Mouse (Mus musculus) liver, postnatal 0 days (tissue): ENCODE data around the gene Slc51b. TPM values are rescaled to one million over a fixed set of nuclear protein-coding genes. Genes with fewer than 3 reads are reported as not detected.

Experiments used
- ATAC-seq: fragments of 200-750 bp; cut with Nextera tagmentation; 2 replicates; pipeline ENCODE4 v1.8.0; 2017; ENCODE audit warnings: mild to moderate bottlenecking, moderate library complexity
- DNase-seq: peaks from one replicate; pipeline ENCODE4 v3.0.0-alpha.2; 2016
- H3K27ac ChIP-seq: fragments of 300-500 bp; sonication (generic); 2 replicates; pipeline ENCODE4 v1.5.1; 2014; ENCODE audit warnings: antibody characterized with exemption, moderate library complexity, mild to moderate bottlenecking, low read depth
- H3K27me3 ChIP-seq: fragments of 300-500 bp; sonication (generic); 2 replicates; pipeline ENCODE4 v1.6.1; 2014; ENCODE audit warnings: low read length, control low read depth, mixed read lengths; ENCODE audit not compliant: insufficient read depth
- H3K36me3 ChIP-seq: fragments of 300-500 bp; sonication (generic); replicated peaks from 2 replicates; pipeline ENCODE4 v1.6.1; 2014; ENCODE audit warnings: mild to moderate bottlenecking, control low read depth, low read length, moderate library complexity, mixed read lengths; ENCODE audit not compliant: insufficient read depth
- H3K4me1 ChIP-seq: fragments of 300-500 bp; sonication (generic); 2 replicates; pipeline ENCODE4 v1.6.1; 2014; ENCODE audit warnings: antibody characterized with exemption, mild to moderate bottlenecking, control low read depth; ENCODE audit not compliant: insufficient read depth
- H3K4me2 ChIP-seq: fragments of 300-500 bp; sonication (generic); 2 replicates; pipeline ENCODE4 v1.6.1; 2014; ENCODE audit warnings: low read depth, mild to moderate bottlenecking, low read length, moderate library complexity, mixed read lengths
- H3K4me3 ChIP-seq: fragments of 300-500 bp; sonication (generic); 2 replicates; pipeline ENCODE4 v1.5.1; 2014; ENCODE audit warnings: low read depth, low read length
- H3K9ac ChIP-seq: fragments of 300-500 bp; sonication (generic); replicated peaks from 2 replicates; pipeline ENCODE4 v1.6.1; 2014; ENCODE audit warnings: mild to moderate bottlenecking, moderate library complexity
- H3K9me3 ChIP-seq: fragments of 300-500 bp; sonication (generic); 2 replicates; pipeline ENCODE4 v1.6.1; 2016; ENCODE audit warnings: mild to moderate bottlenecking, control low read depth, low read length, mixed read lengths
- CTCF ChIP-seq: sonication (generic); IDR thresholded peaks from 2 replicates; pipeline ENCODE4 v1.5.1; 2016; ENCODE audit warnings: antibody characterized with exemption, low read depth
- EP300 ChIP-seq: IDR thresholded peaks from 2 replicates; pipeline ENCODE4 v1.6.1; 2016; ENCODE audit warnings: antibody characterized with exemption, low read depth, mild to moderate bottlenecking
- WGBS: fragments of 180-500 bp; shearing (Covaris S2); extraction: QIAGEN DNeasy Blood & Tissue Kit; methylation state at CpG from one replicate; pipeline ENCODE4 v1.1.7; 2014; ENCODE audit not compliant: insufficient replicate concordance; 5-methylcytosine and 5-hydroxymethylcytosine counted together
- polyA plus RNA-seq: library from polyadenylated mRNA; unstranded; fragments of >200 nt; fragmentation: Nextera tagmentation; extraction: Ambion mirVana; gene quantifications from 2 replicates; pipeline ENCODE4 v1.2.1, GENCODE M21; 2015

Gene Slc51b
- polyA plus RNA-seq, 1 experiment from 2014 or later, result 15.1 TPM

GRCm38 (mm10) chr9:65382031-65382750, 40.6 kb downstream of the Slc51b start:
- Histone ChIP-seq H3K4me1 (no peaks in the 10 kb centered on the region), H3K9ac (no peak overlapping the region), H3K4me3 (no peak overlapping the region), H3K4me2 (no peak overlapping the region), H3K9me3 (no peaks in the 10 kb centered on the region), H3K27ac (no peak overlapping the region), H3K27me3 (no peaks in the 10 kb centered on the region), H3K36me3 (no peaks in the 10 kb centered on the region)
- TF ChIP-seq CTCF, result no peak
- TF ChIP-seq EP300, result no peak
- WGBS, result 65% methylated on average over 6 of the region's 6 CpGs
- DNase-seq (no peak), ATAC-seq (no peak)

DNA sequence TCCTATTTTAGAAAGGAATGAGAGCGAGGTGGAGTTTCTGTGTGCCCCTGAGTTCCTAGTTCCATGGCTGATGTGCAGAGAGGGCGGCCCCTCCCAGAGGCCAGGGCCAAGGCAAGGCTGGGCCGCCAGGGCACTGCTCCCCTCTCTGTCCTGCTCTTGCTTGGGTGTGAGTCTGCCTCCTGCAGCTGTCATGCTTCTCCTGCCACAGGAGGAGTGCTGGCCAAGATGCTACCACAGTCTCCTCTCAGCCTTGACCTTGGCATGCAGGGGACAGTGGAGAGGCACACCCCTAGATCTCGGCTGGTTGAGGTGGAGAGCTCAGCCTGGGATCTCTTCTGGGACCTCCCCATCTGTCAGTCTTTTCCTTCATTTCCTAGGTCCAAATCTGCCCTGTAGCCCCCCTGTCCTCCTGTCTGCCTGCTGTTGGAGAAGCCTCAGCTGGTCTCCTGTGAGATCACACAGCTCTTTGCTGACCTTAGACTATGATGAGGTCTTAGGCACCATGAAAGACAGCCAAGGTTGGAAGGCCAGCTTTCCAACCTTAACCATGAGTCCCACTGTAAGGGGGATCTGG, 41.7 kb downstream of the Slc51b start:
- no peak for TF ChIP-seq CTCF
- TF ChIP-seq EP300, result no peak
- 78% methylated on average over 4 of the region's 4 CpGs for WGBS
- DNase-seq, result no peak
- no peak for ATAC-seq
- H3K27ac ChIP-seq, result no peak overlapping the region
- no peak overlapping the region for H3K9ac ChIP-seq
- H3K4me1 ChIP-seq, result no peaks in the 10 kb centered on the region
- H3K4me2 ChIP-seq, result no peak overlapping the region
- no peaks in the 10 kb centered on the region for H3K27me3 ChIP-seq
- no peak overlapping the region for H3K4me3 ChIP-seq
- no peaks in the 10 kb centered on the region for H3K9me3 ChIP-seq
- no peaks in the 10 kb centered on the region for H3K36me3 ChIP-seq

DNA sequence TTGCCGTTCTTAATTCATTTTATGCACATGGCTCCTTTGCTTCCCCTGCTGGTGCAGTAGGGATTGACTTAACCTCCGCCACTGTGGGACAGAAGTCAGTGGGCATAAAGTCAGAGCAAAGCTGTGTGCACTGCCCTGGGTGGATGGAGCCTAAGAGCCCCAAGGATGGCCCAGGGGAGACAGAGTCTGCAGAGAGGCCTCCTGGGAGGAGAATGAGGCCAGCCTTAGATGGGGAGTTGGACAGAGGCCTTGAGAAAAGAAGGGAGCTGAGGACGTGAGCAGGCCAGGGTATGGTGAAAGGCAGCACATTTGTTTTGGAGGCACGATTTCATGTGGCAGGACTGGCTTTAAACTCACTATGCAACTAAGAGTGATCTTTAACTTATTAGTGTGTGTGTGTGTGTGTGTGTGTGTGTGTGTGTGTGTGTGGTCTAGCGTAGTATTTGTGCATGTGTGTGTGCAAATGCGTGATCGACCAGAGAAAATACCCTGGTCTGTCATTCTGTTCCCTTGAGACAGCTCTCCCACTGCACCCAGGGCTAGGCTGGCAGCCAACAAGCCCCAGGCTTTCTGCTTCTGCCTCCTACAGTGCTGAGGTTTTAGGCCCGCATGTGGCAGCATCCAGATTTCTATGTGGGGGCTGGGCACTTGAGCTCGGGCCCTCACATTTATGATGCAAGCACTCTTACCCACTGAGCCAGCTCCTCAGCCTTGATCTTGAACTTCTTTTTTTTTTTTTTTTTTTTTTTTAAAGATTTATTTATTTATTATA, 47.4 kb downstream of the Slc51b start:
- Histone ChIP-seq H3K4me1 (no peaks in the 10 kb centered on the region), H3K4me3 (no peak overlapping the region), H3K9me3 (no peaks in the 10 kb centered on the region), H3K27ac (no peak overlapping the region), H3K27me3 (no peaks in the 10 kb centered on the region), H3K4me2 (no peak overlapping the region), H3K9ac (no peak overlapping the region), H3K36me3 (no peaks in the 10 kb centered on the region)
- no peak for DNase-seq
- TF ChIP-seq EP300 (no peak), CTCF (no peak)
- no peak for ATAC-seq
- WGBS, result 79% methylated on average over 9 of the region's 9 CpGs

- DNase-seq (no peak), ATAC-seq (no peak)
- no peaks in the 10 kb centered on the region for H3K27me3 ChIP-seq
- H3K4me1 ChIP-seq, result no peaks in the 10 kb centered on the region
- H3K9ac ChIP-seq, result no peak overlapping the region
- H3K9me3 ChIP-seq, result no peaks in the 10 kb centered on the region
- H3K36me3 ChIP-seq, result no peaks in the 10 kb centered on the region
- WGBS, result 72% methylated on average over 5 of the region's 5 CpGs
- no peak overlapping the region for H3K4me2 ChIP-seq
- TF ChIP-seq CTCF (no peak), EP300 (no peak)
- H3K4me3 ChIP-seq, result no peak overlapping the region
- H3K27ac ChIP-seq, result no peak overlapping the region
Measured at GRCm38 (mm10) chr9:65374468-65375162, 48.1 kb downstream of the Slc51b start.

DNA sequence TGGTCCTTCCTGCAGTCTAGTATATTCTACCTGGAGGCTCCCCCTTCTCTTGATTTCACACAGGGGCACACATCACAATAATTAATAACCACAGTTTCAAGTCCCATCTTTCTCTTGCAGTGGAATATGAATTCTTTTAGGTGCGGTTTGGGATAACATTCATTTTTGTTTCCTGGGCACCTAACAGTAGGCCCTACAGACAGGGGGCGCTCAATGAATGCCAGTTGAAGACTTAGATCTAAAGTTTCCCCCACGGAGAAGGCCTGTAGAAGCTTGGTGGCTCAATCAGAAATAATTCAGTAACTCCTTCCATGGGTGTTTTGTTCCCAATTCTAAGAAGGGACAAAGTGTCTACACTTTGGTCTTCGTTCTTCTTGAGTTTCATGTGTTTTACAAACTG, 50.3 kb downstream of the Slc51b start:
- H3K9ac ChIP-seq, result no peak overlapping the region
- TF ChIP-seq CTCF (peak; percentile 68), EP300 (no peak)
- H3K27me3 ChIP-seq, result no peaks in the 10 kb centered on the region
- H3K4me2 ChIP-seq, result no peak overlapping the region
- H3K4me3 ChIP-seq, result no peak overlapping the region
- H3K4me1 ChIP-seq, result no peaks in the 10 kb centered on the region
- no peaks in the 10 kb centered on the region for H3K36me3 ChIP-seq
- no peak for ATAC-seq
- H3K9me3 ChIP-seq, result no peaks in the 10 kb centered on the region
- WGBS, result 58% methylated on average over 4 of the region's 4 CpGs
- peak; percentile 44 for DNase-seq
- H3K27ac ChIP-seq, result no peak overlapping the region

- ATAC-seq, result no peak
- no peak overlapping the region for H3K27ac ChIP-seq
- 78% methylated on average over 24 of the region's 24 CpGs for WGBS
- no peaks in the 10 kb centered on the region for H3K4me1 ChIP-seq
- no peak overlapping the region for H3K9ac ChIP-seq
- no peak overlapping the region for H3K4me2 ChIP-seq
- no peaks in the 10 kb centered on the region for H3K36me3 ChIP-seq
- no peak overlapping the region for H3K4me3 ChIP-seq
- no peaks in the 10 kb centered on the region for H3K27me3 ChIP-seq
- DNase-seq, result no peak
- TF ChIP-seq EP300 (no peak), CTCF (no peak)
- H3K9me3 ChIP-seq, result no peaks in the 10 kb centered on the region
Measured at GRCm38 (mm10) chr9:65371756-65372155, 51.0 kb downstream of the Slc51b start.
